Mouse (Mus musculus) 3134 (cell line): ENCODE data around the gene Col1a2.

Experiments used
- DNase-seq: peaks from one replicate; pipeline ENCODE4 v3.0.0-alpha.2; 2011; ENCODE audit warnings: low spot score; ENCODE audit not compliant: insufficient read length; ENCODE audit errors: extremely low read depth

The Col1a2 gene

DNA sequence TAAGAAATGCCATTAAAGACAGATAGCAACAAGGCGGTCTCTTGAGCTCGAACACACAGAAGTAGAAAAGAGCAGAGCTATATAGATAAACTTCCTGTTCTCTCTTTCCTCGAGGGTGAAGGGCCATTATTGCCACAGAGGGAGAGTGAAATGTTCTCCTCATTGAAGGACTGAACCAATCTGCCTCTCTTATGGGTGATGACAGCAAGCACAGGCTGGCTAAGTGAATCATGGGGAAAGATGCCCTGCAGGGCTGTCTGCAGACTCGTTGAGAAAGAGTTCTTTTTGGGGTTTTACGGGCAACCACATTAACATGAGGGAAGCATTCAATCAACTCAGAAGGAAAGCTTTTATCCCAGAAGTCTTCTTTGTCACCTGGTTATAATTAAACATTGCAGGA lies 75.0 kb downstream of the Col1a2 start:
- no peak for DNase-seq

DNA sequence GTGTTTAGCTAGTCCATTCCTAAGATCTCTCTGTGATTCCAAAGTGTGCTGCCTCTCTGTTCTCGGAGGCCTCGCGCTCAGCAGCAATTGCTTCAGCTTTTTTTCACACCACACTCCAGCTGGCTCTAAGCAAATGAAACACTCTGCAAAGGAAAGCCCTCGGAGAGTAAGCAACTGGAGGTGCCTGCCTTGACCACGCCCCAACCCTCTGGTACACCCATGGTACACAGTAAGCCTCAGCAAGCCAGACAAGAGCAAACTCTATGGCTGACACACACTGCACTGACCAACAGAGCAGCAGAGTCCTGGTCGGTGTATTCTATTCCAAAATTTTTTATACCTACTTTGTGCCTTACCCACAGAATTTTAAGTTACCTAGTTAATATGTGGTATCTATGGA lies 78.9 kb downstream of the Col1a2 start:
- DNase-seq: no peak

- peak; percentile 16 for DNase-seq
Observed at GRCm38 (mm10) chr6:4587946-4588345, 83.3 kb downstream of the Col1a2 start.

- no peak for DNase-seq
Observed at GRCm38 (mm10) chr6:4588722-4589121, 84.1 kb downstream of the Col1a2 start.

- no peak for DNase-seq
Observed at GRCm38 (mm10) chr6:4590089-4590488, 85.5 kb downstream of the Col1a2 start.
